Mouse (Mus musculus) lung, adult 2 months (tissue): ENCODE measurements at regions not wholly inside any gene's neighbourhood (a gene's known extent, or its start where the extent isn't known, plus 50 kb on each side); places are given as distances from the start of the nearest gene placed in this dataset.
"Not testable (repeated sequence)": the region's sequence is repeated elsewhere in the genome, so short reads cannot be mapped to it uniquely, and the experiment has no call there.

Source experiments
- DNase-seq: peaks from one replicate; pipeline ENCODE4 v3.0.0; 2022
- H3K4me1 ChIP-seq: fragments of 200-500 bp; 2 replicates; pipeline ENCODE4 v1.6.1; 2011; ENCODE audit warnings: low read length; ENCODE audit not compliant: control insufficient read depth, insufficient read depth
- H3K4me3 ChIP-seq: fragments of 200-500 bp; replicated peaks from 2 replicates; pipeline ENCODE3; 2011; ENCODE audit warnings: low read depth, mild to moderate bottlenecking, control low read depth, low read length; ENCODE audit errors: extremely low read depth
- CTCF ChIP-seq: fragments of 200-500 bp; IDR thresholded peaks from 2 replicates; pipeline ENCODE4 v1.5.1; 2011; ENCODE audit warnings: mild to moderate bottlenecking, low read length, control low read depth; ENCODE audit not compliant: insufficient read depth
- POLR2A ChIP-seq: fragments of 200-500 bp; IDR thresholded peaks from 2 replicates; pipeline ENCODE4 v1.6.1; 2011; ENCODE audit warnings: low read depth, mild to moderate bottlenecking, control low read depth, low read length, borderline replicate concordance; ENCODE audit errors: extremely low read depth
- WGBS: fragments of 180-500 bp; shearing (Covaris S2); methylation state at CpG from one replicate; pipeline ENCODE4 v1.1.7; 2018; 5-methylcytosine and 5-hydroxymethylcytosine counted together

DNA sequence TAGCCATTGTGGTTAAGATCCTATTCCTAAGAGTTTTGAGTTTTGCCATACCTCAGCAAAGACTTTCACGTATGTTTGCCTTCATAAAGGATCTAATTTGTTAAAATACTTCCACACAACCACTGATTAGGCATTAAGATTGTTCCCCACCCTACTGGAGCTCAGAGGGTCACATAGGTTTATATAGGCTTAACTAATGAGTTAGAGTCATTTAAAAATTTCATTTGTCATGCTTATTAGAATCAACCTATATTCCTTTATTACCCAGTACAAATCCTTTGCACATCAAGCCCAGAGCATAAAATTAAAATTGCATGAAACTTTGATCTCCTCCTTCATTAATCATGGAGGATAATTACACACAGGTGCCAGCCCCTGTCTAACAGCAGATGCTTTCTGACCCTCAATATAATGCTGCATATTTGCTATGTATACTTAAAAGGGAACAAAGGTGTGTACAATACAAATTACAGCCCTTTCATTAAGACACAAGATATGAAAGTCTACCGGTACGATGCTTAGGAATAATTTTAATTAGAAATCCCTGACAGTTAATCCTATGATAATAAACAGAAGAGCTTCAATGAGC lies 254.8 kb upstream of the Arhgap42 start:
- WGBS, result 80% methylated on average over 3 of the region's 3 CpGs

DNA sequence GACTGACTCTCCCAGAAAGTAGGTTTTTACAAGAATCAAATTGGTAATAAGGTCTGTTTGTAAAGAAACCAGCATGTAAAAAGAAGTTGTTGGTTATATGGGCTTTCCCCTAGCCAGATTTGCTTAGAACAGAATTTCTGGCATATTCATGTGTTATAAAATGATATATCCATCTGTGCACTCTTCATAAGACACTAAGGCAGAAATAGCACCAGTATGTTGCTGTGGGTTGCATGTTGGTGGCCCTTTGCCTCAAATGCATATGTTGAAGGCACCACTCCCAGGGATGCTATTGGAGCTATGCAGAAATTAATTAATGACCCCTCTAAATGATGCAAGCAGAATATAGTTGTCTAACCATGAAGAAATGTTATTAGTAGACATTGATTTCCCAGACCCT lies 238.2 kb upstream of the Arhgap42 start:
- DNase-seq, result no peak
- H3K4me3 ChIP-seq, result no peak overlapping the region
- no peaks in the 10 kb centered on the region for H3K4me1 ChIP-seq
- TF ChIP-seq CTCF, result no peak
- no peak for TF ChIP-seq POLR2A

More for the DNA sequence above, 254.8 kb upstream of the Arhgap42 start:
- no peak for DNase-seq
- Histone ChIP-seq H3K4me3 (no peak overlapping the region), H3K4me1 (no peaks in the 10 kb centered on the region)
- TF ChIP-seq CTCF (no peak), POLR2A (no peak)

DNA sequence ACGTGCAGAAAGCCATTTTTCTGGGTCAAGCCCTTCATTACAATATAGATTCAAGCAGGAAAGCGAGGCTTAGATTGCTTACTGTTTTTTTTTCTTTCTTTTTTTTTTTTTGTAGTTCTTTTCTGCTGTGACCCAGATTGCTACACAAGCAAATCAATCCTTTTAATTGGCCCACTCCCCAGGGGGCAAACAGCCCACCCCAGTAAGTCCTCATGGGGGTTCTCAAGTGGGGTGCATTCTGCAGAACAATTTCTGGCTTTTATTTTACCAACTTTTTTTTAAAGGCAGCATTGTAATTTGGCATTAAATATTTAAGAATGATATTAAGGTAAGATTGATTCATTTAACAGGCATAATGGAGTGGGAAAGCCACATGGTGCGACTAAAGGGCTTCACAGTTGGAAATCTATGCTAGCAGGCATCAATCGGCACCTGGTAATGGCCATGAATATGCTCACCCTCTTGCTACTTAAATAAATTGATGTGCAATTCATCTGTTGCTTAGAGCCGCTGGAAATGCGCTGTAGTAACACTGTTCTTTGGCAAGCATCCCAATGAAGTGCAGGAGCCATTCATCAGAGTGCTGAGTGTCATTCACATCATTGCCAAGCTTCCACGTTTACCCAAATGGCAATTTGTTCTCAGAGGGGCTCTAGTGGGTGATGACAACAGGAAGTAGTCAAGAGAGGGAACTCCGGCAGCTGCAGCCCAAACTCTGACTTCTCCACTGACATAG lies 236.3 kb upstream of the Arhgap42 start:
- WGBS, result 35% methylated on average over 8 of the region's 8 CpGs
- Histone ChIP-seq H3K4me1 (no peaks in the 10 kb centered on the region), H3K4me3 (no peak overlapping the region)
- no peak for TF ChIP-seq CTCF
- TF ChIP-seq POLR2A, result no peak
- DNase-seq, result no peak

DNA sequence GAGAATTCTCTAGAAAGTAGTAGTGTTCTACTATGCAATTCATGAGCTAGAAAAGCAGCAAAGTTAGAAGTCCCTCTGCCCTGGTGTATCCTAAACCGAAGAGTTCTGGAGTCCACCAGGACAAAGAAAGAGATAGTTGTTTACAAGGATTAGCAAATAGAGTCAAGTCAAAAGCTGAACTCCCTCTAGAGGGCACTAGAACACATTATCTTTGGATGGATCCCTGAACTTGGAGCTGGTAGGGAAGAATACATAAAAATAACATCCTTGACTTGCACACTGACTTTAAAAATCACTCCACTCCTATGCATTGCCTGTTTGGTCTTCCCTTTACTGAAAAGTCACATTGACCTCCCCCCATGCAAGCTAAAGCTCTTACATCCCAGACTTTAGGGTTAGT lies 205.3 kb upstream of the Arhgap42 start:
- DNase-seq, result no peak
- Histone ChIP-seq H3K4me1 (no peaks in the 10 kb centered on the region), H3K4me3 (no peak overlapping the region)
- TF ChIP-seq POLR2A, result no peak
- TF ChIP-seq CTCF, result no peak
- 87% methylated on average over 1 of the region's 1 CpGs for WGBS

DNA sequence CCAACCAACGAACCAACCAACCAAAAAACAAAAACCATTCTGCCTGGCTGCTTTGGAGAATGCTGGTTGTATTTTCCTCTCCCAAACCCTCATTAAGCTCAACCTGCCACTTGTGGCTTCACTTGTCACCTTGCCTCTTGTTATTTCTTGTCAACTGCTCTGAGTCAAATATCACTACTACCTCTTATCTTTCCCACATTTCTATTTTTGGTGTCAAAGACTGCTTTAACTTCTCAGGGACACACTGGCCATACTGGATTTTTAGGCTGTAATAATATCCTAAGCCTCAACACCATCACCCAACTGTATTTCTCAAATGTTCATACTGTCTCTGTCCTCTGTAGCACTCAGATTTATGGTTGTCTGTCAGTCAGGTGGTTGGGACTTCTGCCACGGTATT lies 181.4 kb upstream of the Arhgap42 start:
- Histone ChIP-seq H3K4me1 (no peaks in the 10 kb centered on the region), H3K4me3 (no peak overlapping the region)
- TF ChIP-seq CTCF (no peak), POLR2A (no peak)
- 62% methylated on average over 2 of the region's 2 CpGs for WGBS
- no peak for DNase-seq

DNA sequence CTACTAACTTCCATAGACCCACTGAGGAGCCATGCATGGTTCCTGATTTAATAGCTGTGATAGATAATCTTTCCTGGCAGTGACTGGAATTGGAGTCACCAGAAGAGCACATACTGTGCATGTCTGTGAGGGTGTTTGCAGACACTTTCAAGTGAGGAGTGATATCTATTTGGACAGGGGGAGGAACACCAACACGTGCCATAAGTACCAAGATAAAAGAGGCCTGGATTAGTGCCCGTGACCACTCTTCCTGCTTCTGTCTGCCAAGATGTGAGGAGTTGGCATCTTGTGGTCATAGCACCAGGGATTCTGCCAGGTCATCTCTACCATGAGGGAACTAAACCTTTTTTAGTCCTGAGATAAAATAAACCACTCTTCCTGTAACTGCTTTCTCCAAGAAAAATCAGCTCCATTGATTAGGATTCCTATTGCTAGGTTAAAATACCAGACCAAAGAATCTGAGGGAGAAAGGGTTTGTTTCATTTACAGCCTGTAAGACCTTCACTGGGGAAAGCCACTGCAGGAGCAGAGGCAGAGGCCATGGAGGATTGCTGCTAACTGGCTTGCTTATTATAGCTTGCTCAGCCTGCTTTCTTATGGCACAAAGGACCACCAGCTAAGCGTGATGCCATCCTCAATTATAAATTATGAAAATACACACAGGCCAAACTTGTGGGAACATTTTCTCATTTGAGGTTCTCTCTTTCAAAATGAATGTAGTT lies 173.7 kb upstream of the Arhgap42 start:
- Histone ChIP-seq H3K4me3 (no peak overlapping the region), H3K4me1 (no peaks in the 10 kb centered on the region)
- 48% methylated on average over 3 of the region's 3 CpGs for WGBS
- TF ChIP-seq POLR2A (no peak), CTCF (no peak)
- no peak for DNase-seq

DNA sequence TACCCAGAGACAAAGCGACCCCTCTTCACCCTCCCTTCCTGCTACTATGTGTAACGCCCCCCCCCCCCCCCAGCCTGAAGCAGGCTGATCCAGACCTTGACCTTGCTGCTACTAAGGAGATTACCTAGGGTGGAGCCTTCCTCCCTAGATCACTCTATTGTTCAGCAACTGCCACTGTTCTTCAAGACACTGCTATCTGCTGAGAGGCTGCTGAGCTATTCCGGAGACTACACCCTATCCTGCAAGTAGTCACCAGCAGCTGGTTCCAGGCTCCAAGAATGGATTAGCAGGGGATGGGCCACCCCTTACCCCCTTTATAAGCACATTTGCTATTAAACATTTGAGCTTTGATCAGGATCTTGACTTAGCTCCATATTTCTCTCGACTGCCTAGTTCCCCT lies 155.3 kb upstream of the Arhgap42 start:
- DNase-seq, result not testable (repeated sequence)
- WGBS, result 80% methylated on average over 4 of the region's 4 CpGs

DNA sequence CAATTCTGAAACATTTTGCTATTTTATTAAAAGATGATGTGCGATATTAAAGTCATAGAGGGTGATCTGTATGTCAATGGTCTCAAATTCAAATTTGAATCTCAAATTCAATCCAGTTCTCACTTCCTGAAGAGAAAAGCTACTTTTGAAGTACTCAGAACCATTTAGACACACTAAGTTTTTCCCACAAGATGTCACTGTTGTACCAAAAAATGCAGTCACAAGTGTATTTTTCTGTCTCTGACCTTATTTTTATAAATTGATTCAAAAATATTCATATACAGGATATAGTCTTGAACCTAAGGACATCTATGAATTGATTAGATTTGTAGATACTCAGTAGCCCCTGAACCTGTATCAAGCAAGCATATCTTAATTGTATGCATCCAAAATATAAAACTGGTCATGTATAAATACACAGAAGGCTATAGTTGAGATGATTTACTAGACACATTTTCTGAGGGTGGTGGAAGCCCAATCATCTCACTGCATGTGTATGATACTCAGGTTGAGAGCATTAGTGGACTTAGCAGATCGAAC lies 137.8 kb upstream of the Arhgap42 start:
- no peak for DNase-seq
- Histone ChIP-seq H3K4me3 (no peak overlapping the region), H3K4me1 (no peaks in the 10 kb centered on the region)
- no peak for TF ChIP-seq CTCF
- no peak for TF ChIP-seq POLR2A
- 73% methylated on average over 2 of the region's 2 CpGs for WGBS

More for the DNA sequence above, 155.3 kb upstream of the Arhgap42 start:
- H3K4me3 ChIP-seq, H3K4me1 ChIP-seq: not testable (repeated sequence)

DNA sequence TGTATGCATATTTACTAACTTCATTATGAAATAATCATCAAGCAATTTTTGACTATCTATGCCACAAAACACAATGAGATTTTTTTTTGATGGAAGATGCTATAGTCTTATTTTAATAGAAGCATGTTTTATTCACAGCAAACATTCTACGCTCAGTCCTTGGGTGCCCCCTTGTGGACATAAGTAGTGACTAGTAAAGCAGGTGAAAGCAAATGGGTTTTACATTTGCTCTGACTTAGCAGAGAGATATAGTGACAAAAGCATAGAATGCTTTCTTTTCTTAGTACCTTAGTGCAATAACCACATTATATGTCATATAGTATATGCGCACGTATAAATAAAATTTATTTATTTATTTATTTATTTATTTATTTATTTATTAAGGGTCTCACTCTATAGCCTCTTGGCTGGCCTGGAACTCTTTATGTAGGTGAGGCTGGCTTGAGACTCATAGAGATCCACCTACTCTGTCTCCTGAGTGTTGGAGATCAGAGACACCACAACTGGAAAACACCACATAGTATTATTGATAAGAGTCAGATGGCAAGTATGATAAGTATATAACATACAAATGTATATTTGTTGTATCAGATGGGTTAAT lies 136.5 kb upstream of the Arhgap42 start:
- peak; percentile 37 for DNase-seq
- 26% methylated on average over 3 of the region's 3 CpGs for WGBS
- Histone ChIP-seq H3K4me3 (no peak overlapping the region), H3K4me1 (no peaks in the 10 kb centered on the region)
- TF ChIP-seq POLR2A, result no peak
- TF ChIP-seq CTCF, result peak; percentile 18; the same call in 1 of the 2 replicates

DNA sequence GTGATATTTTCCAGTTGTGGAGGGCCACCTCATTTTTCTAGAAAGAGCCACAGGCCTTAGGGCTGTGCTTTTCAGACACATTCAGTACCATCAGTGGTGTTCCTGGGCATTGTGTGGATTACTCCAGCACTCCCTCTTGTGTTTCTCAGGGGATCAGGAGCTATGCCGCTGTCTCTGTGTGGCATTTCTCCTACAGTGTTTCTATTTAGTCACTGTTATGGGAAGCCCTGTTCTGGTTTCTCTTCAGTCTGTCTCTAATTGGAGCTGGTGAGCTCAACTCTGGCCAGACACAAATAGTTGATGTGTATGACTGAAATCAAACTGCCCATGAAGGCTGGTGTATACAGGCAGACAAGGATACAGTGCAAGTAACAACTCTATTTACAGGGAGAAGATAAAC lies 133.7 kb upstream of the Arhgap42 start:
- H3K4me1 ChIP-seq, result no peaks in the 10 kb centered on the region
- H3K4me3 ChIP-seq, result no peak overlapping the region
- TF ChIP-seq CTCF, result no peak
- no peak for TF ChIP-seq POLR2A
- whole genome bisulfite sequencing, result 41% methylated on average over 1 of the region's 1 CpGs
- DNase-seq, result no peak
